ENCODE assay signal across 11 mouse cellular contexts in the genomic region with DNA sequence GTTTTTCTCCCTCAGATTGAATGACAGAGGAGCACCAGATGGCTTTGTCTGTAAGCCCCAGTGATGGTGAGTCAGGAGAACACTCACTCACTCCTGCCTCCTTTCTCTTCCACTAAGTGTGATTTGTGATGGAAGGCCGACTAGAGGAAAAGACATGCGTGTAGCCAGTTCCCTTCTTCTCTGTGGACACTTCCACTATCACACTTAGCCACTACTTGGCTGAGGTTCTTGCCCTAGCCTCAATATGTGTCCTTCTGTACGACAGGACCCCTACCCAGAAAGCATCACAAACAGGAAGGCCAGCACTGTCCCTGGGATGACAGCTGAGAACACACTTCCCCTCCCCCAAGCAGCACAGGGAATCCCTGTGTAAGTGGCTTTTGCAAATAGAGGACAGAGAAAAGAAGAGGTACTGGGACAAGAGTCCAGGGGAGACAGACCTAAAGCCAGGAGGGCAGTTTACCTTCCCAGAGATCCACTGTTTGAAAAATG. TPM values are rescaled to one million over a fixed set of nuclear protein-coding genes. Genes with fewer than 3 reads are reported as not detected.
DNase-seq lines count a peak whose midpoint lies in the region; ATAC-seq lines count a peak whose summit lies in the region.
"Had no signal": no experiment of that assay in that cellular context is flagged by ENCODE, and none has a peak within 500 bp of the region (broad histone marks: within the 10 kb centered on the region; RNA-seq: fewer than 3 reads in every experiment).

No protein-coding gene starts in this region.

- no peak for ATAC-seq in hindbrain, embryonic 13.5 days (ENCODE audit: low FRiP score)
- ATAC-seq in midbrain, embryonic 16.5 days = no peak

- no peaks in the 10 kb centered on the region for H3K27me3 ChIP-seq in hindbrain, embryonic 13.5 days
- no peaks in the 10 kb centered on the region for H3K27me3 ChIP-seq in midbrain, embryonic 16.5 days (ENCODE audit: control insufficient read depth, insufficient read depth, low read depth, low read length)

- peaks cover 53% of the 10 kb centered on the region for H3K4me1 ChIP-seq in hindbrain, embryonic 13.5 days (replicated peaks)
- H3K4me1 ChIP-seq in midbrain, embryonic 16.5 days (ENCODE audit: control insufficient read depth, insufficient read depth, low read length) = peaks cover 33% of the 10 kb centered on the region

- H3K9ac ChIP-seq in hindbrain, embryonic 13.5 days = peak overlapping the region; percentile 95
- peak overlapping the region; percentile 94 for H3K9ac ChIP-seq in midbrain, embryonic 16.5 days (ENCODE audit: low read depth, low read length)
- H3K9ac ChIP-seq: liver, embryonic 13.5 days had no signal

- peak overlapping the region; percentile 98 for H3K27ac ChIP-seq in hindbrain, embryonic 13.5 days
- H3K27ac ChIP-seq in midbrain, embryonic 16.5 days (ENCODE audit: low read length) = peak overlapping the region; percentile 97
- H3K27ac ChIP-seq: liver, embryonic 13.5 days had no signal

- peak overlapping the region; percentile 88 for H3K4me2 ChIP-seq in hindbrain, embryonic 13.5 days
- peak overlapping the region; percentile 88 for H3K4me2 ChIP-seq in midbrain, embryonic 16.5 days (ENCODE audit: low read length)
- H3K4me2 ChIP-seq: liver, embryonic 13.5 days had no signal

- H3K4me3 ChIP-seq in hindbrain, embryonic 13.5 days = peak overlapping the region; percentile 67
- peak overlapping the region; percentile 71 for H3K4me3 ChIP-seq in midbrain, embryonic 16.5 days (ENCODE audit: low read depth, low read length)
- H3K4me3 ChIP-seq: liver, embryonic 13.5 days had no signal

- WGBS in hindbrain, embryonic 13.5 days = 41% methylated on average over 3 of the region's 3 CpGs
- WGBS in midbrain, embryonic 16.5 days = 51% methylated on average over 3 of the region's 3 CpGs

- peak; percentile 67 for DNase-seq in heart, adult 11 months
- DNase-seq in heart, adult 18-20 months = no peak
- DNase-seq in cerebellum, postnatal 36 days = peak; percentile 42 to 63
- DNase-seq in spleen, adult 18-20 months = no peak
- DNase-seq in lung, postnatal 25 days (ENCODE audit: low spot score) = no peak
- no peak for DNase-seq in thymus, postnatal 14 days
- DNase-seq: kidney, adult 11 months; liver, embryonic 13.5 days had no signal

- H3K9me3 ChIP-seq in hindbrain, embryonic 13.5 days = no peaks in the 10 kb centered on the region
- H3K9me3 ChIP-seq in midbrain, embryonic 16.5 days (replicated peaks; ENCODE audit: control insufficient read depth, low read length, poor library complexity, severe bottlenecking) = no peaks in the 10 kb centered on the region
- H3K9me3 ChIP-seq: liver, embryonic 13.5 days had no signal

- H3K36me3 ChIP-seq in hindbrain, embryonic 13.5 days = peaks cover 39% of the 10 kb centered on the region
- peaks cover 15% of the 10 kb centered on the region for H3K36me3 ChIP-seq in midbrain, embryonic 16.5 days (ENCODE audit: control insufficient read depth, insufficient read depth, low read length)
- H3K36me3 ChIP-seq: liver, embryonic 13.5 days had no signal

RNA-seq across cellular contexts. Expression of a gene that starts 1.9 kb away (rescaled TPM):
- under 1 TPM; 0.39 to 0.57 TPM for total RNA-seq in heart, adult 18-20 months (2021)
- 625 and 635 TPM in 2 replicates for polyA plus RNA-seq in hindbrain, embryonic 13.5 days (2015; fragmentation: Nextera tagmentation; extraction: Ambion mirVana)
- 337 and 369 TPM in 2 replicates for polyA plus RNA-seq in midbrain, embryonic 16.5 days (2015; fragmentation: Nextera tagmentation; extraction: Ambion mirVana)
- total RNA-seq: common myeloid progenitor, adult 5-6 weeks had no signal

RNA-seq across cellular contexts. Expression of a gene that starts 20.2 kb away (rescaled TPM):
- total RNA-seq in heart, adult 18-20 months (2021) = 10 to 100 TPM; 17.9 to 18.8 TPM
- 41.2 and 46.0 TPM in 2 replicates for polyA plus RNA-seq in hindbrain, embryonic 13.5 days (2015; fragmentation: Nextera tagmentation; extraction: Ambion mirVana)
- 42.3 and 42.6 TPM in 2 replicates for polyA plus RNA-seq in midbrain, embryonic 16.5 days (2015; fragmentation: Nextera tagmentation; extraction: Ambion mirVana)

RNA-seq across cellular contexts. Expression of a gene that starts 29.0 kb away (rescaled TPM):
- total RNA-seq in heart, adult 18-20 months (2021) = not detected
- 0.36 and 0.60 TPM in 2 replicates for polyA plus RNA-seq in hindbrain, embryonic 13.5 days (2015; fragmentation: Nextera tagmentation; extraction: Ambion mirVana)
- polyA plus RNA-seq in midbrain, embryonic 16.5 days (2015; fragmentation: Nextera tagmentation; extraction: Ambion mirVana) = 0.75 and 0.93 TPM in 2 replicates

Comparison
In these comparisons a context has a peak if more than half of its experiments do, and no peak if none do; other contexts are left out.
1. DNase-seq: peak in heart, adult 11 months (single experiment) and cerebellum, postnatal 36 days (2 of 2); none in heart, adult 18-20 months (0 of 2), spleen, adult 18-20 months (0 of 2), lung, postnatal 25 days (single experiment) and thymus, postnatal 14 days (single experiment).